In genomic region chr1:184912336-184912735, GRCm38 (mm10) we compare ENCODE assay signal across 24 mouse cellular contexts. TPM values are rescaled to one million over a fixed set of nuclear protein-coding genes. Genes with fewer than 3 reads are reported as not detected.
DNase-seq lines count a peak whose midpoint lies in the region; ATAC-seq and TF ChIP-seq lines count a peak whose summit lies in the region.
"Had no signal": no experiment of that assay in that cellular context is flagged by ENCODE, and none has a peak within 500 bp of the region (broad histone marks: within the 10 kb centered on the region; RNA-seq: fewer than 3 reads in every experiment).

No protein-coding gene starts in this region.

- no peak overlapping the region for H3K4me2 ChIP-seq in kidney, embryonic 16.5 days (replicated peaks; ENCODE audit: low read depth, low read length)
- no peak overlapping the region for H3K4me2 ChIP-seq in intestine, embryonic 15.5 days (replicated peaks)
- H3K4me2 ChIP-seq in myocyte (ENCODE audit: low read depth) = peak overlapping the region; percentile 36
- H3K4me2 ChIP-seq: embryonic facial prominence, embryonic 12.5 days; embryonic facial prominence, embryonic 15.5 days; heart, embryonic 12.5 days; heart, embryonic 15.5 days; hindbrain, embryonic 13.5 days had no signal

- no peak for TF ChIP-seq POLR2A in kidney, adult 2 months (IDR thresholded peaks at IDR 0.05; ENCODE audit: low read depth, low read length)
- no peak for TF ChIP-seq POLR2A in myocyte (IDR thresholded peaks at IDR 0.05; ENCODE audit: insufficient read length, low read depth)

- no peaks in the 10 kb centered on the region for H3K9me3 ChIP-seq in kidney, embryonic 16.5 days (ENCODE audit: low read length)
- no peaks in the 10 kb centered on the region for H3K9me3 ChIP-seq in intestine, embryonic 15.5 days
- H3K9me3 ChIP-seq: embryonic facial prominence, embryonic 12.5 days; embryonic facial prominence, embryonic 15.5 days; G1E; heart, embryonic 12.5 days; heart, embryonic 15.5 days; hindbrain, embryonic 10.5 days; hindbrain, embryonic 13.5 days had no signal

- H3ac ChIP-seq in myocyte (ENCODE audit: control insufficient read depth, insufficient read length) = no peak overlapping the region

- ATAC-seq in kidney, embryonic 16.5 days (ENCODE audit: low FRiP score, low TSS enrichment) = no peak
- peak; percentile 35; the same call in 1 of the 2 replicates for ATAC-seq in intestine, embryonic 15.5 days

- H3K9ac ChIP-seq in kidney, embryonic 16.5 days (replicated peaks; ENCODE audit: low read length) = no peak overlapping the region
- no peak overlapping the region for H3K9ac ChIP-seq in intestine, embryonic 15.5 days
- H3K9ac ChIP-seq: embryonic facial prominence, embryonic 12.5 days; embryonic facial prominence, embryonic 15.5 days; forebrain, postnatal 0 days; heart, embryonic 12.5 days; heart, embryonic 15.5 days; hindbrain, embryonic 13.5 days had no signal

- no peak overlapping the region for H3K4me3 ChIP-seq in kidney, adult 2 months (ENCODE audit: insufficient read depth, low read depth, low read length)
- no peak overlapping the region for H3K4me3 ChIP-seq in kidney, embryonic 16.5 days (ENCODE audit: low read length)
- no peak overlapping the region for H3K4me3 ChIP-seq in intestine, embryonic 15.5 days (replicated peaks)
- H3K4me3 ChIP-seq in myocyte = no peak overlapping the region
- H3K4me3 ChIP-seq: embryonic facial prominence, embryonic 12.5 days; embryonic facial prominence, embryonic 15.5 days; heart, embryonic 12.5 days; heart, embryonic 15.5 days; hindbrain, embryonic 10.5 days; hindbrain, embryonic 13.5 days had no signal

- no peaks in the 10 kb centered on the region for H3K36me3 ChIP-seq in kidney, adult 2 months (ENCODE audit: control insufficient read depth, insufficient read depth, low read length)
- 0 out of 2 replicates have a peak, but pooled peaks cover 7% of the 10 kb centered on the region for H3K36me3 ChIP-seq in kidney, embryonic 16.5 days (ENCODE audit: insufficient read depth, low read length)
- no peaks in the 10 kb centered on the region for H3K36me3 ChIP-seq in intestine, embryonic 15.5 days
- H3K36me3 ChIP-seq in myocyte (ENCODE audit: control insufficient read depth, insufficient read depth) = no peaks in the 10 kb centered on the region
- H3K36me3 ChIP-seq: G1E had no signal

- no peak for TF ChIP-seq CTCF in kidney, adult 2 months (conservative IDR thresholded peaks at IDR 0.05; ENCODE audit: insufficient read depth, insufficient read length, low read depth, low read length)

- H3K79me2 ChIP-seq in myocyte (ENCODE audit: control insufficient read depth, insufficient read depth) = no peaks in the 10 kb centered on the region

- peak; percentile 24 for DNase-seq in kidney, adult 2 months
- DNase-seq in kidney, adult 8-10 months = no peak
- peak; percentile 10 to 43 for DNase-seq in kidney, postnatal 25 days
- DNase-seq in thymus, postnatal 0 days (ENCODE audit: low spot score) = no peak
- DNase-seq: adrenal gland, adult 2 months; B cell, adult 2 months; cerebellum, adult 11 months; cerebellum, adult 2 months; cerebellum, adult 9-11 months; cerebellum, postnatal 25 days; forebrain, postnatal 0 days; gastrocnemius, postnatal 25 days; heart, postnatal 36 days had no signal

- no peaks in the 10 kb centered on the region for H3K4me1 ChIP-seq in kidney, adult 2 months (ENCODE audit: control insufficient read depth, insufficient read depth, low read length)
- no peaks in the 10 kb centered on the region for H3K4me1 ChIP-seq in kidney, embryonic 16.5 days (ENCODE audit: insufficient read depth, low read length)
- no peaks in the 10 kb centered on the region for H3K4me1 ChIP-seq in intestine, embryonic 15.5 days (replicated peaks)
- H3K4me1 ChIP-seq: embryonic facial prominence, embryonic 12.5 days; embryonic facial prominence, embryonic 15.5 days; heart, embryonic 12.5 days; heart, embryonic 15.5 days; hindbrain, embryonic 10.5 days had no signal

- WGBS in kidney, adult 2 months = 64% methylated on average over 18 of the region's 18 CpGs
- 92% methylated on average over 18 of the region's 18 CpGs for WGBS in kidney, embryonic 16.5 days
- WGBS in intestine, embryonic 15.5 days = 93% methylated on average over 18 of the region's 18 CpGs

- H3K27ac ChIP-seq in kidney, adult 2 months (ENCODE audit: insufficient read depth, low read depth, low read length) = no peak overlapping the region
- H3K27ac ChIP-seq in kidney, embryonic 16.5 days (ENCODE audit: low read length) = no peak overlapping the region
- no peak overlapping the region for H3K27ac ChIP-seq in intestine, embryonic 15.5 days
- H3K27ac ChIP-seq: embryonic facial prominence, embryonic 12.5 days; embryonic facial prominence, embryonic 15.5 days; heart, embryonic 15.5 days; hindbrain, embryonic 10.5 days; hindbrain, embryonic 13.5 days had no signal

- H3K27me3 ChIP-seq in kidney, adult 2 months (replicated peaks; ENCODE audit: control insufficient read depth, insufficient read depth, low read length) = no peaks in the 10 kb centered on the region
- H3K27me3 ChIP-seq in kidney, embryonic 16.5 days (ENCODE audit: insufficient read depth, low read length) = no peaks in the 10 kb centered on the region
- H3K27me3 ChIP-seq in intestine, embryonic 15.5 days (replicated peaks) = no peaks in the 10 kb centered on the region
- no peaks in the 10 kb centered on the region for H3K27me3 ChIP-seq in myocyte (ENCODE audit: control insufficient read depth, insufficient read depth, insufficient read length)
- H3K27me3 ChIP-seq: CH12.LX; embryonic facial prominence, embryonic 12.5 days; embryonic facial prominence, embryonic 15.5 days; heart, embryonic 12.5 days; heart, embryonic 15.5 days; hindbrain, embryonic 13.5 days had no signal

TF ChIP-seq in myocyte, 11 proteins besides CTCF, POLR2A, EP300 and RAD21:
- TF ChIP-seq TCF3 (IDR thresholded peaks at IDR 0.05; ENCODE audit: insufficient read length, low read depth) (no peak), TCF12 (IDR thresholded peaks at IDR 0.05; ENCODE audit: insufficient read depth, poor library complexity, severe bottlenecking) (no peak), MAX (IDR thresholded peaks at IDR 0.05; ENCODE audit: low read depth) (no peak), MYOG (IDR thresholded peaks at IDR 0.05; ENCODE audit: control insufficient read depth in 1 of 3, insufficient read depth in 1 of 3, insufficient read length in 2 of 3, low read depth in 2 of 3) (no peak), CEBPB (IDR thresholded peaks at IDR 0.05; ENCODE audit: insufficient read depth, poor library complexity, severe bottlenecking) (no peak), USF1 (IDR thresholded peaks at IDR 0.05; ENCODE audit: low read depth) (no peak), MYOD1 (IDR thresholded peaks at IDR 0.05; ENCODE audit: control insufficient read depth in 1 of 3, insufficient read length in 2 of 3, low read depth in 2 of 3) (no peak), REST (IDR thresholded peaks at IDR 0.05; ENCODE audit: insufficient read depth, insufficient read length) (no peak), POLR2AphosphoS2 (IDR thresholded peaks at IDR 0.05; ENCODE audit: insufficient read length, low read depth) (no peak), E2F4 (IDR thresholded peaks at IDR 0.05; ENCODE audit: insufficient read depth) (no peak), SRF (IDR thresholded peaks at IDR 0.05; ENCODE audit: control insufficient read depth, insufficient read length, low read depth) (no peak)

RNA-seq across cellular contexts. Expression of gene C130074G19Rik, which starts 29.3 kb away (rescaled TPM):
- polyA plus RNA-seq in kidney, adult 2 months (2012; rRNA removed) = 83.3 and 113 TPM in 2 replicates
- 3.1 and 3.9 TPM in 2 replicates for polyA plus RNA-seq in kidney, embryonic 16.5 days (2015; fragmentation: Nextera tagmentation; extraction: Ambion mirVana)
- 2.3 and 2.7 TPM in 2 replicates for polyA plus RNA-seq in intestine, embryonic 15.5 days (2015; fragmentation: Nextera tagmentation; extraction: Ambion mirVana)
- polyA plus RNA-seq in myocyte (2012; fragmentation: generic; extraction: Trizol) = 0.01 TPM
- polyA plus RNA-seq in thymus, postnatal 0 days (2015; fragmentation: Nextera tagmentation; extraction: Ambion mirVana) = 0.86 and 1.1 TPM in 2 replicates
- polyA plus RNA-seq: G1E had no signal

Comparison
In these comparisons a context has a peak if more than half of its experiments do, and no peak if none do; other contexts are left out.
1. DNase-seq: peak in kidney, adult 2 months (single experiment) and kidney, postnatal 25 days (2 of 2); none in kidney, adult 8-10 months (0 of 2) and thymus, postnatal 0 days (single experiment).
2. RNA of gene C130074G19Rik, which starts 29.3 kb away (polyA plus RNA-seq): 83.3 to 113 TPM in kidney, adult 2 months; 3.1 to 3.9 TPM in kidney, embryonic 16.5 days, 2.3 to 2.7 TPM in intestine, embryonic 15.5 days, 0.86 to 1.1 TPM in thymus, postnatal 0 days and 0.01 TPM in myocyte (single experiment); every median in the first group is over 10 times any median in the second.